Mouse (Mus musculus): ENCODE measurements around the gene Cyp1a1.

GRCm38 (mm10) chr9:57697380-57697779 is 9.7 kb downstream of the Cyp1a1 start:
- no peak for TF ChIP-seq CTCF (IDR thresholded peaks at IDR 0.05; ENCODE audit: borderline replicate concordance, insufficient read depth, low read length)
- TF ChIP-seq POLR2A (IDR thresholded peaks at IDR 0.05; ENCODE audit: low read depth, low read length): no peak

All from embryonic fibroblast, embryonic 13.5 days (primary cell).